Mouse (Mus musculus) megakaryocyte, embryonic 14.5 days (primary cell): ENCODE data around the gene Gm11444.

Experiments used
- FLI1 ChIP-seq: IDR thresholded peaks from 2 replicates; pipeline ENCODE4 v1.6.1; 2012; ENCODE audit warnings: low read length, inconsistent platforms, mixed read lengths
- GATA1 ChIP-seq: IDR thresholded peaks from 3 replicates; pipeline ENCODE4 v1.6.1; 2012; ENCODE audit warnings: mixed read lengths, low read length, inconsistent platforms, borderline replicate concordance

DNA sequence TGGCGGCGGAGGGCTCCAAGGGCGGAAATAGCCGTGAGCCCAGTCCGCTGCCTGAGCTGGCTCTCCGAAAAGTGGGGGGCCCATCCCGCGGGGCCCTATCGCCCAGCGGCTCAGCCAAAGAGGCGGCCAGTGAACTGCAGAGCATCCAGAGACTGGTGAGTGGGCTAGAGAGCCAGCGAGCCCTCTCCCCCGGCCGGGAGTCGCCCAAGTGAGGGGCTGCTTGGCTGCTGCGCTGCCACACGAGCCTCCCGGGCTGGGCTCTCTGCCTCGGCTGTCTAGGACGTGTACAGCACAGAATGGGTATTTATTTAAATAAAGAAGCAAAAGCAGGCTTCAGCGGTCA, 9.4 kb downstream of the Gm11444 start:
- TF ChIP-seq GATA1 = no peak
- TF ChIP-seq FLI1 = no peak
